Mouse (Mus musculus): ENCODE measurements around the gene Gm20449.
"Not testable (repeated sequence)": the region's sequence is repeated elsewhere in the genome, so short reads cannot be mapped to it uniquely, and the experiment has no call there.

Gene Gm20449

DNA sequence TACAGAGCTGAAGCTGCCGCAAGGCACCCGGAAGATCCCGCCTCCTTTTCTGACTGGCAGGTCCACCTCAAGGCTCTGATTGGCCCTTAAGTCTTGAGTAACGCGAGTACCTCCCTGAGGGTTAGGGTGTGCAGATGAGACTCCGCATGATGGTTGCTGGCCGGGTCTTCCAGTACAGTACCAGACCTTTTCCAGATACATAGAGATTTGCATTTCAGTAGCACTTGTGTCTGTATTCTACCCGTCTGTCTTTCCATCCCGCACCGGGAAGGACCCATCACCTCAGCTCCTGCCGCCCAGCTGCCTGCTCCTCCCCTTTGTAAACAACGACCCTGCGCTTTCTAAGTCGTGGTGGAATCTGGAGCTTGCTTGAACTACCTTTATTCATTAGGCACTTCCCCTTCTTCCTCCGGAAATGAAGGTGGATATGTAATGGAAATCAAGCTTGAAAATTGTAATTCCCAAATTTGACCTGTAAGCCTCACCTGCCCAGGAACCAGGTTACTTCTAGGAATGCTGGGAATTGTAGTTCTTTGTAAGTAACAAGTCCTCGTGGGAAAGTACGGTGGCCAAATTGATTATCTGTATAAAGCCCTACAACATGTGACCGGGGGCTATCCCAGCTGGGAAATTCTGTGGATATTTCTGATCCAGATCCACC lies at the start of gene Gm20449, which contains the start of gene AW146154:
Gm20449 (minus strand) TSS at position 29 of the 661 bp plus-strand sequence.
AW146154 (minus strand) TSS at position 502 of the 661 bp plus-strand sequence.
- DNase-seq (ENCODE audit: low read depth, low spot score), result peak; percentile 74

DNA sequence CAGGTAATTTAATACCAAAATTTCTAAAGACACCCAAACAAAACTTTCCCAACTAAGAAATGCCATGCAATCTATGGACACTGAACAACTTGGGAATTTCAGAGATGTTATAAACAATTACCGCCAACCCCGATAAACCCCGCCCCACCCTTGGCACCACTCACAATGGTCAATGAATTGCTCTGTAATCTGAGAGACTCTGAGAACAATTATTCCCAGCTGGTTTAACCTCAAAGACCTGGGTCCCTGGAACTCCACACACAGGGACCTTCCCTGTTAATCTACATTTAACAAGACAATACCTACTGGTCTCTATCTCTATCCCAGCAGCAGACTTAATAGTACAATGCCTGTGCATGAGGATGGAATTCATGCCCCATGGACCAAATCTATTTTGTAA lies 13.5 kb upstream of the Gm20449 start:
- DNase-seq (ENCODE audit: low read depth, low spot score), result no peak

- DNase-seq (ENCODE audit: low read depth, low spot score), result no peak
These were observed 13.0 kb upstream of the Gm20449 start for GRCm38 (mm10) chr7:41512207-41512606.

DNA sequence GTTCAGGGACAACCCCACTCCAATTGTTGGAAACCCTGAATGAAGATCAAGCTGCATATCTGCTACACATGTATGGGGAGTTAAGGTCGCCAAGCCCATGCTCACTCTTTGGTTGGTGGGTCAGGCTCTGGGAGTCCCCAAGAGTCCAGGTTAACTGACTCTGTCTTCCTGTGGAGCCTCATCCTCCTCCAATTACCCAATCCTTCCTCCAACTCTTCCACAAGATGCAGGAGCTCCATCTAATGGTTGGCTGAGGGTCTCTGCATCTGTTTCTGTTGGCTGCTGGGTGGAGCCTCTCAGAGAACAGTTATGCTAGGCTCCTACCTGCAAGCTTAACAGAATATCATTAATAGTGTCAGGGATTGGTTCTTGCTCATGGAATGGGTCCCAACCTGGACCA lies 3.2 kb upstream of the Gm20449 start:
- DNase-seq (ENCODE audit: low read depth, low spot score), result no peak

DNA sequence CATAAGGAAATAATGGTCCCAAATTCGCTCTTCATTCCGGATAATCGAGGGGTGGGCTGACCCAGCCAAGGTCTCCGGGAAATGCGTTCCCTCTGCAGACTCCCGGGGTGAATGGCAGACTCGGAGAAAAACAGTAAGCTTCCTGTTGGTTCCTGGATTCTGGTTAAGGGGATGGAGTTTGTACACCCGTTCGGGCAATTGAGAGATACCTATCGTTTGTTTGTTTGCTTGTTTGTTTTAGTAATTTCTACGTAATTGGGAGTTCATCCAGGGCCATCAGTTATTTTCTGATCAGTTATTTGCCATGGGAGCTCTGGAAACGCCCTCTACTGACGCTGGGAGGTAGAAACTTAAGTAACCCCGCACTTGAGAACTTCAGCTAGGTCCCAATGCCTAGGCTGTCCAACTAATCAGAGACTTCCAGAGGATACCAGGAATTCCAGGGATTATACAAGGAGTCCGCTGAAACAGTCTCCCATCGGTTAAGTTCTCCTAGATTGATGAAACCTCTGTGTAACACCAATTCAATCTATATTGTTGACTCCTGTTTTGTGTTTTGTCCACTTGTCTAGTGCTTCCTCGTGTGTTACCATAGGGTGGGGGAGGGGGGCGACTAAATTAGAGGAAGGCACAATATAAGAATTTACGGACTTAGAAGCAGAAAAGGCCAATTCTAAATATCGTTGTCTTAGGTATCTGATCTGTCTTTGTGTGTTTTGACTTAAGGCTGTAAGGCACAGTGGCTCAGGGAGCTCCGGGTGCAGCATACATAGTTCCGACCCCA lies 1.1 kb upstream of the Gm20449 start:
- peak; percentile 12 for DNase-seq (ENCODE audit: low read depth, low spot score)

DNA sequence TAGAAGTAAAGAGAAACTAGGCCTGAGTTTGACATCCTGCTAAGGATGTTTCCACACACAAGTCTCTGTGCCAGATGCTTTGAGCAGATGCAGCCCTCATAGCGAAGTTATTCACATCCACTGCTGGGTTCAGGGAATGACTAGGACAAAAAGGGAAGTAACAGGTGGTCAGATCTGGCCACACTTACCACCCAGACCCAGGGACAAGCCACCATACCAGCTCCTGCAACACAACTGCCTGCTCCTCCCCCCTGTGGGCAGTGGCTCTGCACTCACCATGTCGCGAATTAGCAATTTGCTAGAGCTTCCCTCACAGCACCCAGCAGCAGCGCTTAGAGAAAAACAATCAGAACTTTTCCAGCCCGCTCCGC lies 214 bp downstream of the Gm20449 start:
- not testable (repeated sequence) for DNase-seq (ENCODE audit: low read depth, low spot score)

DNA sequence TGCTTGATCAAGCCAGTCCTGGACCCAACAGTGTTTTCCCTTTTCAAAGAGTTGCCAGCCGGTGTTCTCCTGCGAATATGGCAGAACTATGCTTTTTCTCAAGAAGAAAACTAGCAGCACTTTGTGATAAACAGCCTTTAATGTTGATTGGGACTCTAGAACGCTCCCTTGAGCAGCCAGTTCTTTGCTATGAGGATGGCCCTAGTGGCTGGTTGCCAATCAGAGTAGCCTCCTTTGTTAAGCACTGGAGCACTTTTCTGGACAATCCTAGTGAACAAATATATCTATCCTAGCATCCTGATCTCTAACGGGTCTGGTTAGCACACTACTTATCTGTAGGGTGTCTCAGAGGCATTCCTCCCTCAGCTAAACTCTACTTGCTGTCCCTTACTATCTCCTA lies 753 bp downstream of the Gm20449 start:
- not testable (repeated sequence) for DNase-seq (ENCODE audit: low read depth, low spot score)

GRCm38 (mm10) chr7:41497871-41498270 lies 1.3 kb downstream of the Gm20449 start:
- DNase-seq (ENCODE audit: low read depth, low spot score), result no peak

DNA sequence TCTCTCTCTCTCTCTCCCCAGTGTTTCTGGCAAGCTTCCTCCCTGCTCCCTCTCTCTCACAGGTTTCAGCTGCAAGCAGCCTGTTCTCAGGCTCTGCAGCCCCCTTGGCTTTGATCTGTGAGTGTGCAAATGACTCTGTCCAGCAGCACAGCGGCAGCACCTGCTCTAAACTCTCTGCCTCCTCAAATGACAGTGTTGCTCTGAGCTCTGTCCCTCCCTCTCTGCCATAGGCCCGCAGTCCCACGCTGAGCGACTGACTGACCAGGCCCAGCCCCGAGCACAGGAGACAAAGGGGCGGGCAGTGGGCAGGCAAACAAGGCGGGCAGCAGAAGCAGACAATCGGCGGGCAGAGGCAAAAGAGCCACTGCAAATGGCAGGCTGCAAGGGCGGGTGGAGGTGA lies 47.4 kb downstream of the Gm20449 start:
- DNase-seq (ENCODE audit: low read depth, low spot score), result no peak

DNA sequence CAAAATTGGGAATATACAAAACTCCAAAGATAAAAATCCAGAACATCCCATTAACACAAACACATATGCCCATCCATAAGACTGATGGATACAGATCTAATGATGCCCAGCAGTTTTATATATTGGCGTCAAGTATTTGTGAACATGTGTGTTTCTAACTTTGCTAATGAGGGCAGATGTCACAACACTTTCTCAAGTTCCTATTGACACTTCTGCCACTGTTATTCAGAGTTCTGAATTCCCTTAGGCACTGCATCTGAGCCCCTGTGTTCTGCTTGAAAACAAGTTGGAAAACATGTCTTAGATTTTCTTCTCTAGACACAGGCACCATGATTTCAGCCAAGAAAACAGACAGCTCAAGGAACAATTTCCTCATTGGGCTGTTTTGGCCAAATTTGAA lies 50.6 kb downstream of the Gm20449 start, which contains the start of gene Vmn2r57:
Vmn2r57 (minus strand) TSS at position 101 of the 400 bp plus-strand sequence.
- DNase-seq (ENCODE audit: low read depth, low spot score), result not testable (repeated sequence)

- no peak for DNase-seq (ENCODE audit: low read depth, low spot score)
These were observed 105.1 kb downstream of the Gm20449 start for GRCm38 (mm10) chr7:41394130-41394529.

DNA sequence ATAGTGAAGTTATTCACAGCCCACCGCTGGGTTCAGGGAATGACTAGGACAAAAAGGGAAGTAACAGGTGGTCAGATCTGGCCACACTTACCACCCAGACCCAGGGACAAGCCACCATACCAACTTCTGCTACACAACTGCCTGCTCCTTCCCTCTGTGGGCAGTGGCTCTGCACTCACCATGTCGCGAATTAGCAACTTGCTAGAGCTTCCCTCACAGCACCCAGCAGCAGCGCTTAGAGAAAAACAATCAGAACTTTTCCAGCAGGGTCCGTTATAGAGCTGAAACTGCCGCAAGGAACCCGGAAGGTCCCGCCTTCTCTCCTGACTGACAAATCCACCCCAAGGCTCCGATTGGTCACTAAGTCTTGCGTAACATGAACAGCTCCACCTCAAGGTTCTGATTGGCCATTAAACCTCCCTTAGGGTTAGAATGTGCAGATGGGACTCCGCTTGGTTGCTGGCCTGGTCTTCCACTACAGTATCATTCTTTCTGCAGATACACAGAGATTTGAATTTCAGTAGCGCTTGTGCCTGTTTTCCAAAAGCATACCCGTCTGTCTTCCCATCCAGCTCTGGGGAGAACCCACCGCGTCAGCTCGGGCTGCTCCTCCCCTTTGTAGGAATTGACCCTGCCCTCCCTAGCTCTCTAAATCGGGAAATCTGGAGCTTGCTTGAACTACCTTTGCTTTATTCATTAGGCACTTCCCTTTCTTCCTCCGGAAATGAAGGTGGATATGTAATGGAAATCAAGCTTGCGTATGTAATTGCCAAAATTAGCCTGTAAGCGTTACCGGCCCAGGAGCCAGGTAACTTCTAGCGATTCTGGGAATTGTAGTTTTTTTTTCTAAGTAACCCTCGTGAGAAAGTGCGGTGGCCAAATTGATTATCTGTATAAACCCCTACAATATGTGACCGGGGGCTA lies 105.9 kb downstream of the Gm20449 start, which contains the start of gene AI987944:
AI987944 (minus strand) TSS at position 332 of the 924 bp plus-strand sequence.
- peak; percentile 74 for DNase-seq (ENCODE audit: low read depth, low spot score)

Data from c-Kit-negative CD71-positive TER-119-positive erythroid progenitor cells, embryonic 14.5 days (primary cell).